Mouse (Mus musculus) left cerebral cortex, adult 11 months (tissue): ENCODE results near the gene Cyp4f39.
"Not testable (repeated sequence)": the region's sequence is repeated elsewhere in the genome, so short reads cannot be mapped to it uniquely, and the experiment has no call there.

Experiments used
- DNase-seq: peaks from one replicate; pipeline ENCODE4 v3.0.0; 2022; ENCODE audit warnings: low spot score

Gene Cyp4f39

DNA sequence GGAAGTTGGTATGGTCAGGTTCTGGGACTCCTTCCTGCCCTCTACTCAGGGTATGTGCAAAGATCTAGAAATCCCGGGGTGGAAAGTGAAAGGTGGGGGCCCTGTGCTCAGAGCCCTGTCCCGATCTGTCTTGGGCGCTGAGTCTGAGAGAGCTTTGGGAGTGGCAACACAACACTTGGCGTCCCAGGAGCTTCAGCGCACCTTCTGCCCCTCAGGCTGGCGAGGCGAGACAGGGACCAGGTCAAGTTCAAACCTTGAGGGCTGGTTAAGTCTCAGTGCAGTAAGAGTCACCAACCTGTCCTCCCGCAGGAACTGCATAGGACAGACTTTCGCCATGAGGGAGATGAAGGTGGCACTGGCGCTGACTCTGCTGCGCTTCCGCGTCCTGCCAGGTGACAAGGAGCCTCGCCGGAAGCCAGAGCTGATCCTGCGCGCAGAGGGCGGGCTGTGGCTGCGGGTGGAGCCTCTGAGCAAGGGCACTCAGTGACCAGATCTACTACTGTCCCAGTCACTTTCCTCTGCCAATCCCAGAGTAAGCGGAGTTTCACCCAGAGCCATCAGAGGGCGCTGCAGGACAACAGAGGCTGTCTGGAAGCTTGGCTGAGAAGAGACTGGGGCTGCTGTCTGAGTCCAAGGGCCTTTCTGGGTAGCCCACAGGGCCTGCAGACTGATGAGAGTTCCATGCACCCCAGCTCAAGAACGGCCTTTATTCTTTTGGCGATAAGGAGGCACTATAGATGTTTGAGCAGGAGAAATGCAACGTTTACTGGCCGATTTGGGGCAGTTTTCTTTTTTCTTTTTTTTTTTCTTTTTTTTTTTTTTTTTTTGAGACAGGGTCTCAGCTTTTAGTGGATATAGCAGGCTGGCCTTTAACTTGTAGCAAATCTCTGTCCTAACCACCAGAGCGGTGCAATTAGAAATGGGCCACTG lies 76.2 kb downstream of the Cyp4f39 start:
- peak; percentile 78 for DNase-seq

DNA sequence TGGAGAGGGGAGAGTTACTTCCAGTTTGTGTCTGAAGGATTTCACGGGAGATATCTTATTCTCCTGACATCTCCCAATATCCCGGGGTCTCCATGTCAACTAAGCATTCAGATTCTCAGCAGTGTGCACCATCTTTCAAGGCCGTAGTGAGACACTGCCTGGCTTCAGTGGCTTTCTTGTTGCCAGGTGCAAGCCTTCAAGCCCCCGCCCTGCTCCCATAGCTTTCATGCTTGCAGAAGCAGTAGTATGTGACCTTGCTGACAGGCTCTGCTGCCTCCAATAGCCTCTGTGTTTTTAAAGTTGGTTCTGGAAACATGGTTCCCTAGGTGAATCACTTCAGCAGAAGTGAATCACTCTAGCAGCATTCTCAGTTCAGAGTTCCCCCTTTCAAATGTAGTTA lies 79.8 kb downstream of the Cyp4f39 start:
- not testable (repeated sequence) for DNase-seq

DNA sequence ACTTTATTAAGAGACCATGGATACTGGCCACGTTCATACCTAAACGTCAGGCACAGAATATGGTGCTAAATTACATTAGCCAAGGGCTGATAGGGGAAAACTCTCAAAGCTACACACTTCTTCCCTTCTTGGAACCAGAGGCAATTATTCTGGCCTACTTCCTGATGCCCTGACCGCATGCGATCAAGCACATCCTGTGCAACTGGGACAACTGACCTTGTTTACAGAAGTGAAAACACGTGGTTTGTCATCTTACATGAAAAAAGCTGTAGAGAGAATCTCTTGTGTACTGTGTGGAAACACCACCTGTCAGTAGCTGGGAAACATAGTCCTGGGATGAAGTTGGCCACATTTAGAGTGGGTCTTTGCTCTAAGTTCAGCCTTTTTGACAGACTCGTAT lies 81.5 kb downstream of the Cyp4f39 start:
- DNase-seq, result no peak

DNA sequence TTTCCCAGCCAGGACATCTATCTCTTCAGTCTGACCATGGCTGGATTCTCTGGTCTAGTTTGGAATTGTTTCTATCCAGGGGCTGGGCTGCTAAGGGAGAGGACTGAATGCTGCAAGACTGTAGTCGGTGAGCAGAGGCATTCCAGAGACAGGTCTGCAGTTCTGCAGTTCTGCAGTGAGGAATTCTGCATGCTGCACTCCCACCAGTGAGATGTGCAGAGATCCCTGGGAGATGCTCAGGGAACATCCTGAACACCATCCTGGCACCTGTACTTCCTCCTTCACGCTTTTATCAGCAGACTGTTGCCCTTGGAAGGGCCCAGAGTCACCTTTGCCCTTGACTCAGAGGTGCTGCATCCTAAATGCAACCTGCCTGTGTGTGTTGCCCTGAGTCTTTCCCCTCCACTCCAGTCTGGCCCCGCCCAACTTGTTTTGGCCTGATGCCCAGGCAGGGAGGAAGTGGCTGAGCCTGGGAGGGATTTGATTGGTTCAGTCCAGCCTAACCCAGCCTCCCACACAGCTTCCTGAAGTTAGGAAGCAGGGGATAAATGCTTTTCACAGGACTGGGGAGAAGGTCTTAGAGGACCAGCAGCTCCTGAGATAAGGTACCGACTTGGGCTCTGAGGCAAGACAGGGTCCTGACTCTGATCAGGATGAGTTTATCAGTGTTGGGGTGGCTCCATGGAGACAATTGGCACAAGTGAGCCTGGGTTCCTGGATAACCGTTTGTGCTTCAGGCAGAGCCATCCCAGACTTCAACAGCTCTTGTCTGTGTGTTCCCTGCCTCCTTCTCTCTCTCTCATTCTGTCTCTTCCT lies 83.7 kb downstream of the Cyp4f39 start, which contains the start of gene Cyp4f16:
Gene Cyp4f16 (plus strand): TSS at position 508 of the 816 bp plus-strand sequence.
- peak; percentile 41 for DNase-seq

DNA sequence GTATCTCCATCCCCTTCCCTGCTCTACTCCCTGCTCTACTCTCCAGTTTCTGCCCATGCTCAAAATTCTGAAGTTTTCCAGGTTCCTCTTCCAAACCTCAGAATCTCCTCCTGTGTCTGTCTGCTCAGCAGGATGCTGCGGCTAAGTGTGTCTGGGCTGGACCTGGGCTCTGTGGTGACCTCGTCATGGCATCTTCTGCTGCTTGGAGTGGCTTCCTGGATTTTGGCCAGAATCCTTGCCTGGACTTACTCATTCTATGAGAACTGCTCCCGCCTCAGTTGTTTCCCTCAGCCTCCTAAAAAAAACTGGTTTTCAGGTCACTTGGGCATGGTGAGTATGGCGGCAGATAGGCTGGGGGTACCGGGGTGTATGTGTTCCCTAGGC lies 84.3 kb downstream of the Cyp4f39 start:
- no peak for DNase-seq
